Mouse (Mus musculus) bone marrow macrophage, adult 2 months (primary cell): Measurements from ENCODE around the gene Garnl3. TPM values are rescaled to one million over a fixed set of nuclear protein-coding genes. Genes with fewer than 3 reads are reported as not detected.

Experiments used
- H3K27ac ChIP-seq: 2 replicates; pipeline ENCODE4 v1.5.1; 2012; ENCODE audit warnings: low read depth, low read length; ENCODE audit not compliant: insufficient read depth
- H3K4me1 ChIP-seq: 2 replicates; pipeline ENCODE4 v1.6.1; 2012; ENCODE audit warnings: low read length; ENCODE audit not compliant: control insufficient read depth, insufficient read depth
- H3K4me3 ChIP-seq: 2 replicates; pipeline ENCODE4 v1.5.1; 2012; ENCODE audit warnings: mild to moderate bottlenecking, low read length, moderate library complexity; ENCODE audit not compliant: insufficient read depth
- CTCF ChIP-seq: IDR thresholded peaks from 2 replicates; pipeline ENCODE4 v1.5.1; 2012; ENCODE audit warnings: low read depth, mild to moderate bottlenecking, low read length, moderate library complexity
- POLR2A ChIP-seq: IDR thresholded peaks from 2 replicates; pipeline ENCODE4 v1.6.1; 2012; ENCODE audit warnings: mild to moderate bottlenecking, low read depth, low read length, borderline replicate concordance
- polyA plus RNA-seq: library from polyadenylated mRNA; stranded (reverse); fragments of >200 nt; gene quantifications from 2 replicates; pipeline ENCODE4 v1.2.4, GENCODE M21; 2012; ENCODE audit not compliant: missing spikeins, insufficient read depth, insufficient read length

The Garnl3 gene
- polyA plus RNA-seq, 1 experiment, result 3.0 TPM

- Histone ChIP-seq H3K4me1 (peaks cover 10% of the 10 kb centered on the region), H3K4me3 (no peak overlapping the region), H3K27ac (no peak overlapping the region)
- TF ChIP-seq CTCF, result no peak
- no peak for TF ChIP-seq POLR2A
Observed at GRCm38 (mm10) chr2:32979675-32980074, 151.8 kb downstream of the Garnl3 start.

GRCm38 (mm10) chr2:32978675-32979074 is 152.8 kb downstream of the Garnl3 start:
- Histone ChIP-seq H3K27ac (no peak overlapping the region), H3K4me1 (peaks cover 7% of the 10 kb centered on the region; the same call in 1 of the 2 replicates), H3K4me3 (no peak overlapping the region)
- no peak for TF ChIP-seq CTCF
- no peak for TF ChIP-seq POLR2A

GRCm38 (mm10) chr2:32977114-32977513 is 154.3 kb downstream of the Garnl3 start:
- peaks cover 3% of the 10 kb centered on the region; the same call in 1 of the 2 replicates for H3K4me1 ChIP-seq
- H3K27ac ChIP-seq, result no peak overlapping the region
- H3K4me3 ChIP-seq, result no peak overlapping the region
- no peak for TF ChIP-seq POLR2A
- no peak for TF ChIP-seq CTCF

GRCm38 (mm10) chr2:32974216-32974615 is 157.2 kb downstream of the Garnl3 start:
- no peak for TF ChIP-seq POLR2A
- H3K27ac ChIP-seq, result no peak overlapping the region
- H3K4me3 ChIP-seq, result no peak overlapping the region
- peaks cover 13% of the 10 kb centered on the region for H3K4me1 ChIP-seq

- TF ChIP-seq POLR2A, result no peak
- TF ChIP-seq CTCF, result no peak
- no peak overlapping the region for H3K4me3 ChIP-seq
- peaks cover 27% of the 10 kb centered on the region for H3K4me1 ChIP-seq
- no peak overlapping the region for H3K27ac ChIP-seq
Observed at GRCm38 (mm10) chr2:32971235-32971634, 160.2 kb downstream of the Garnl3 start.

- Histone ChIP-seq H3K27ac (peak overlapping the region; percentile 97), H3K4me3 (peak overlapping the region; percentile 44), H3K4me1 (peaks cover 35% of the 10 kb centered on the region)
- no peak for TF ChIP-seq CTCF
- no peak for TF ChIP-seq POLR2A
Observed at GRCm38 (mm10) chr2:32969326-32969725, 162.1 kb downstream of the Garnl3 start.

GRCm38 (mm10) chr2:32968024-32968614 is 163.3 kb downstream of the Garnl3 start:
- Histone ChIP-seq H3K4me3 (peak overlapping the region; percentile 80), H3K27ac (peak overlapping the region; percentile 97), H3K4me1 (peaks cover 38% of the 10 kb centered on the region)
- TF ChIP-seq CTCF, result no peak
- no peak for TF ChIP-seq POLR2A

- Histone ChIP-seq H3K4me3 (peak overlapping the region; percentile 80), H3K27ac (peak overlapping the region; percentile 97), H3K4me1 (peaks cover 38% of the 10 kb centered on the region)
- TF ChIP-seq CTCF, result no peak; the same call in 1 of the 2 replicates
- TF ChIP-seq POLR2A, result no peak
Observed at GRCm38 (mm10) chr2:32966689-32967631, 164.5 kb downstream of the Garnl3 start.

- Histone ChIP-seq H3K4me1 (peaks cover 38% of the 10 kb centered on the region), H3K27ac (peak overlapping the region; percentile 97), H3K4me3 (peak overlapping the region; percentile 80)
- TF ChIP-seq CTCF (no peak), POLR2A (no peak)
Observed at GRCm38 (mm10) chr2:32966184-32966688, 165.2 kb downstream of the Garnl3 start.

- TF ChIP-seq CTCF (no peak), POLR2A (no peak)
- Histone ChIP-seq H3K27ac (peak overlapping the region; percentile 97), H3K4me1 (peaks cover 38% of the 10 kb centered on the region), H3K4me3 (peak overlapping the region; percentile 80; the same call in 1 of the 2 replicates)
Observed at GRCm38 (mm10) chr2:32965511-32966183, 165.8 kb downstream of the Garnl3 start.
